Mouse (Mus musculus): ENCODE measurements around the gene Gm21783.
"Not testable (repeated sequence)": the region's sequence is repeated elsewhere in the genome, so short reads cannot be mapped to it uniquely, and the experiment has no call there.

Gm21783 gene

GRCm38 (mm10) chrY:44981163-44981562 lies at the start of gene Gm21783:
Gene Gm21783, minus strand, starts transcription at chrY:44981263.
- not testable (repeated sequence) for DNase-seq (ENCODE audit: extremely low spot score, low spot score)
